Mouse (Mus musculus): ENCODE measurements around the gene Ctso. TPM values are rescaled to one million over a fixed set of nuclear protein-coding genes. Genes with fewer than 3 reads are reported as not detected.

The Ctso gene
- polyA plus RNA-seq, 2 experiments: 2.5 to 4.7 TPM

DNA sequence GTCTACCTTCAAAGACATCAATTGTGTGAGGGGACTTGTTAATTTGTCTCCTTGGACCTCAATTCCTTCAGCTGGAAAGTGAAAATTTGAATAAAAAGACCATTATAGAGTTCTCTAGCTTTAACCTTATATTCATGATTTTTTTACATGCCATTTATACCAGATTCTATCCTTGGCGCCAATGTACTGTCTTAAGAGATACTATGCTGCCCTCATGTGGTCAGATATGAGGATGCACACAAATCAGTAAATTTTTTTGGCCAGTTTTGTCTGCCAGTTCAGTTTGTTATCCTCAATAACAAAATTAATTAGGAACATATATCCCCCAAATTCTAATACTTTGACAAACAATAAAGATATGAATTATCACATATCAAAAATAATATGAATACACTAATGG lies 7.5 kb upstream of the Ctso start:
- no peaks in the 10 kb centered on the region for H3K4me1 ChIP-seq (replicated peaks; ENCODE audit: control insufficient read depth in 2 of 2, insufficient read depth in 2 of 2, low read length in 1 of 2)
- TF ChIP-seq CTCF (IDR thresholded peaks at IDR 0.05; ENCODE audit: low read depth): peak; percentile 54
- TF ChIP-seq EP300 (IDR thresholded peaks at IDR 0.05; ENCODE audit: low read depth): no peak

GRCm38 (mm10) chr3:81925856-81926255 lies 6.5 kb upstream of the Ctso start:
- no peak overlapping the region for H3K9ac ChIP-seq (replicated peaks)
- WGBS (ENCODE audit: insufficient replicate concordance): 8% methylated on average over 5 of the region's 5 CpGs
- DNase-seq (ENCODE audit: low read depth in 3 of 3, low spot score in 3 of 3) (no peak), ATAC-seq (ENCODE audit: insufficient read depth) (no peak)
- no peaks in the 10 kb centered on the region for H3K27me3 ChIP-seq (ENCODE audit: control insufficient read depth, insufficient read depth, low read length)
- H3K36me3 ChIP-seq (replicated peaks; ENCODE audit: control insufficient read depth, insufficient read depth, low read depth): no peaks in the 10 kb centered on the region
- no peak overlapping the region for H3K27ac ChIP-seq
- no peak overlapping the region for H3K4me2 ChIP-seq (ENCODE audit: low read depth)
- H3K4me1 ChIP-seq (replicated peaks; ENCODE audit: control insufficient read depth in 2 of 2, insufficient read depth in 2 of 2, low read length in 1 of 2): no peaks in the 10 kb centered on the region
- H3K9me3 ChIP-seq (ENCODE audit: control insufficient read depth, low read length): no peaks in the 10 kb centered on the region
- H3K4me3 ChIP-seq (ENCODE audit: insufficient read depth in 1 of 2, low read depth in 2 of 2, low read length in 2 of 2): no peak overlapping the region
- TF ChIP-seq CTCF (IDR thresholded peaks at IDR 0.05; ENCODE audit: low read depth) (no peak), EP300 (IDR thresholded peaks at IDR 0.05; ENCODE audit: low read depth) (no peak)

More for the DNA sequence above, 7.5 kb upstream of the Ctso start:
- ATAC-seq (ENCODE audit: insufficient read depth): no peak
- Histone ChIP-seq H3K9ac (replicated peaks) (no peak overlapping the region), H3K9me3 (ENCODE audit: control insufficient read depth, low read length) (no peaks in the 10 kb centered on the region), H3K36me3 (replicated peaks; ENCODE audit: control insufficient read depth, insufficient read depth, low read depth) (no peaks in the 10 kb centered on the region), H3K27ac (no peak overlapping the region), H3K4me3 (ENCODE audit: insufficient read depth in 1 of 2, low read depth in 2 of 2, low read length in 2 of 2) (no peak overlapping the region), H3K27me3 (ENCODE audit: control insufficient read depth, insufficient read depth, low read length) (no peaks in the 10 kb centered on the region), H3K4me2 (ENCODE audit: low read depth) (no peak overlapping the region)
- peak in 2 of 3 experiments; percentile 10 to 13 for DNase-seq (ENCODE audit: low read depth in 3 of 3, low spot score in 3 of 3)
- 2% methylated on average over 1 of the region's 1 CpGs for WGBS (ENCODE audit: insufficient replicate concordance)

DNA sequence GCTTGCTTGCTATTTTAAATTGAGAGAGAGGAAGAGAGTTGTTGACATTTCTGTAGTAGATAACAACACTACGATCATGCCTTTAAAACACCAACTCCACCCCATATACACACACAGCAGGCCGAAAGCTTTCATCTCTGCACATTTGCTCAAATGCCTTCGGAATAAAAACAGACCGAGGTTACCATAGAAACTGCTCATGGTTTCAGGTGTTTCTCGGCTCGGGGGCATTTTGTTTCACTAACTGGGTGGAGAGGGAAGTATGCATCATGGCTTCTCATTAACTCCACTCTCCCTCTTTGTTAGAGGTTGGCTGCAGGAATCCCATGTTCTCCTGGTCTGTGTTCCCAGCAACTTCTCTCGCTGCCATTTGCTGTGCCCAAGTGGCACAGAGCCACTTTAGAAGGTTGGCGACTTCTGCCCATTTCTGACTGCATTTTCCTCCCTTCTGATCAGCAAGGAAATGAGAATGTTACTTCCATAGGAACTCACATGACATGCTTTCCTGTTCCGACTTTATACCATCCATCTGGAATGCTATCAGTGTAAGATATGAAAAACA lies 5.6 kb upstream of the Ctso start:
- no peak for ATAC-seq (ENCODE audit: insufficient read depth)
- WGBS (ENCODE audit: insufficient replicate concordance): 57% methylated on average over 9 of the region's 9 CpGs
- TF ChIP-seq EP300 (IDR thresholded peaks at IDR 0.05; ENCODE audit: low read depth): no peak

GRCm38 (mm10) chr3:81929073-81929472 lies 3.3 kb upstream of the Ctso start:
- H3K27me3 ChIP-seq (ENCODE audit: control insufficient read depth, insufficient read depth, low read length): no peaks in the 10 kb centered on the region
- H3K27ac ChIP-seq: no peak overlapping the region
- WGBS (ENCODE audit: insufficient replicate concordance): 37% methylated on average over 1 of the region's 1 CpGs
- H3K36me3 ChIP-seq (replicated peaks; ENCODE audit: control insufficient read depth, insufficient read depth, low read depth): no peaks in the 10 kb centered on the region
- no peak for ATAC-seq (ENCODE audit: insufficient read depth)
- no peak for TF ChIP-seq CTCF (IDR thresholded peaks at IDR 0.05; ENCODE audit: low read depth)
- no peak for TF ChIP-seq EP300 (IDR thresholded peaks at IDR 0.05; ENCODE audit: low read depth)
- no peaks in the 10 kb centered on the region; a peak in 1 of 4 replicates for H3K4me1 ChIP-seq (replicated peaks; ENCODE audit: control insufficient read depth in 2 of 2, insufficient read depth in 2 of 2, low read length in 1 of 2)
- no peak for DNase-seq (ENCODE audit: low read depth in 3 of 3, low spot score in 3 of 3)
- no peak overlapping the region for H3K4me3 ChIP-seq (ENCODE audit: insufficient read depth in 1 of 2, low read depth in 2 of 2, low read length in 2 of 2)
- no peak overlapping the region for H3K4me2 ChIP-seq (ENCODE audit: low read depth)
- no peak overlapping the region for H3K9ac ChIP-seq (replicated peaks)
- no peaks in the 10 kb centered on the region for H3K9me3 ChIP-seq (ENCODE audit: control insufficient read depth, low read length)

More for the DNA sequence above, 5.6 kb upstream of the Ctso start:
- H3K27me3 ChIP-seq (ENCODE audit: control insufficient read depth, insufficient read depth, low read length): no peaks in the 10 kb centered on the region
- no peak overlapping the region for H3K9ac ChIP-seq (replicated peaks)
- DNase-seq (ENCODE audit: low read depth in 3 of 3, low spot score in 3 of 3): no peak
- H3K4me2 ChIP-seq (ENCODE audit: low read depth): no peak overlapping the region
- H3K4me1 ChIP-seq (replicated peaks; ENCODE audit: control insufficient read depth in 2 of 2, insufficient read depth in 2 of 2, low read length in 1 of 2): no peaks in the 10 kb centered on the region
- no peaks in the 10 kb centered on the region for H3K9me3 ChIP-seq (ENCODE audit: control insufficient read depth, low read length)
- no peak overlapping the region for H3K27ac ChIP-seq
- H3K4me3 ChIP-seq (ENCODE audit: insufficient read depth in 1 of 2, low read depth in 2 of 2, low read length in 2 of 2): no peak overlapping the region
- no peaks in the 10 kb centered on the region for H3K36me3 ChIP-seq (replicated peaks; ENCODE audit: control insufficient read depth, insufficient read depth, low read depth)

DNA sequence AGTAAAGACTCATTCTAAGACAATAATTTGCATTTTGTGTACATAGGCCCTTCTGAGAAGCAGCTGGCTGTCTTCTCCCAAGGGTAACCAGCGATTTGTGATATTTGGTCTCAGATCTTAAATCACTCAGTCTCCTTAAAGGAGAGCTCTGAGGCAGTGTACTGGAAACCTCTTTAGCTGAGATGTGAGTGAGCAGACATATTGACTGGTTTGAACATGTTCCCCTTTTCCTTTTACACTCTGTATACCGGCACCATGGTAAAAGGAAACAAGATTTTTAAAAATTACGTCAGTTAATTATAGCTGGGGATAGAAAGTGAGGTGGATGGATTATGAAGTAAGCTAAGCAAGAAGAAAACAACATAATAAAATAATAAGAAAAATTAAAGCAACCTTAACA lies 706 bp upstream of the Ctso start:
- Histone ChIP-seq H3K27ac (no peak overlapping the region), H3K27me3 (ENCODE audit: control insufficient read depth, insufficient read depth, low read length) (no peaks in the 10 kb centered on the region), H3K4me2 (ENCODE audit: low read depth) (no peak overlapping the region), H3K4me3 (ENCODE audit: insufficient read depth in 1 of 2, low read depth in 2 of 2, low read length in 2 of 2) (no peak overlapping the region), H3K36me3 (replicated peaks; ENCODE audit: control insufficient read depth, insufficient read depth, low read depth) (no peaks in the 10 kb centered on the region), H3K4me1 (replicated peaks; ENCODE audit: control insufficient read depth in 2 of 2, insufficient read depth in 2 of 2, low read length in 1 of 2) (no peaks in the 10 kb centered on the region; a peak in 1 of 4 replicates), H3K9me3 (ENCODE audit: control insufficient read depth, low read length) (no peaks in the 10 kb centered on the region), H3K9ac (replicated peaks) (no peak overlapping the region)
- no peak for DNase-seq (ENCODE audit: low read depth in 3 of 3, low spot score in 3 of 3)
- TF ChIP-seq CTCF (IDR thresholded peaks at IDR 0.05; ENCODE audit: low read depth) (no peak), EP300 (IDR thresholded peaks at IDR 0.05; ENCODE audit: low read depth) (no peak)
- no peak for ATAC-seq (ENCODE audit: insufficient read depth)
- WGBS (ENCODE audit: insufficient replicate concordance): 56% methylated on average over 3 of the region's 3 CpGs
